Mouse (Mus musculus) hindbrain, postnatal 0 days (tissue): ENCODE measurements around the gene Myo1d. TPM values are rescaled to one million over a fixed set of nuclear protein-coding genes. Genes with fewer than 3 reads are reported as not detected.

Experiments
- ATAC-seq: fragments of 200-750 bp; cut with Nextera tagmentation; 2 replicates; pipeline ENCODE4 v1.8.0; 2017; ENCODE audit warnings: mild to moderate bottlenecking, moderate TSS enrichment, moderate library complexity
- DNase-seq: peaks from one replicate; pipeline ENCODE4 v3.0.0-alpha.2; 2015; ENCODE audit warnings: low spot score
- H3K27ac ChIP-seq: fragments of 300-500 bp; sonication (generic); 2 replicates; pipeline ENCODE4 v1.5.1; 2014; ENCODE audit warnings: mild to moderate bottlenecking
- H3K27me3 ChIP-seq: fragments of 300-500 bp; sonication (generic); 2 replicates; pipeline ENCODE4 v1.6.1; 2014; ENCODE audit warnings: low read length, mixed read lengths; ENCODE audit not compliant: insufficient read depth
- H3K36me3 ChIP-seq: fragments of 300-500 bp; sonication (generic); 2 replicates; pipeline ENCODE4 v1.6.1; 2014; ENCODE audit warnings: low read length, mixed read lengths; ENCODE audit not compliant: insufficient read depth
- H3K4me1 ChIP-seq: fragments of 300-500 bp; sonication (generic); 2 replicates; pipeline ENCODE4 v1.6.1; 2014; ENCODE audit warnings: antibody characterized with exemption, low read length, mixed read lengths; ENCODE audit not compliant: insufficient read depth
- H3K4me2 ChIP-seq: fragments of 300-500 bp; sonication (generic); 2 replicates; pipeline ENCODE4 v1.6.1; 2014; ENCODE audit warnings: low read depth, mild to moderate bottlenecking, low read length, moderate library complexity, mixed read lengths
- H3K4me3 ChIP-seq: fragments of 300-500 bp; sonication (generic); 2 replicates; pipeline ENCODE4 v1.5.1; 2014; ENCODE audit warnings: low read length
- H3K9ac ChIP-seq: fragments of 300-500 bp; sonication (generic); replicated peaks from 2 replicates; pipeline ENCODE4 v1.6.1; 2014; ENCODE audit warnings: mild to moderate bottlenecking, low read length, moderate library complexity, mixed read lengths
- H3K9me3 ChIP-seq: fragments of 300-500 bp; sonication (generic); 2 replicates; pipeline ENCODE4 v1.6.1; 2016; ENCODE audit warnings: low read length, mixed read lengths
- CTCF ChIP-seq: IDR thresholded peaks from 2 replicates; pipeline ENCODE4 v1.5.1; 2016; ENCODE audit warnings: antibody characterized with exemption, control low read depth, low read depth
- WGBS: fragments of 180-500 bp; shearing (Covaris S2); extraction: QIAGEN DNeasy Blood & Tissue Kit; methylation state at CpG from one replicate; pipeline ENCODE4 v1.1.7; 2014; 5-methylcytosine and 5-hydroxymethylcytosine counted together
- polyA plus RNA-seq: library from polyadenylated mRNA; unstranded; fragments of >200 nt; fragmentation: Nextera tagmentation; extraction: Ambion mirVana; gene quantifications from 2 replicates; pipeline ENCODE4 v1.2.1, GENCODE M21; 2015
- total RNA-seq: library from RNA; depleted of rRNA; stranded (reverse); fragments of >200 nt; gene quantifications from 2 replicates; pipeline ENCODE4 v1.2.3, GENCODE M21; 2014

The Myo1d gene
- total and polyA plus RNA-seq, 2 experiments from 2014 or later = 1.8 to 2.6 TPM

DNA sequence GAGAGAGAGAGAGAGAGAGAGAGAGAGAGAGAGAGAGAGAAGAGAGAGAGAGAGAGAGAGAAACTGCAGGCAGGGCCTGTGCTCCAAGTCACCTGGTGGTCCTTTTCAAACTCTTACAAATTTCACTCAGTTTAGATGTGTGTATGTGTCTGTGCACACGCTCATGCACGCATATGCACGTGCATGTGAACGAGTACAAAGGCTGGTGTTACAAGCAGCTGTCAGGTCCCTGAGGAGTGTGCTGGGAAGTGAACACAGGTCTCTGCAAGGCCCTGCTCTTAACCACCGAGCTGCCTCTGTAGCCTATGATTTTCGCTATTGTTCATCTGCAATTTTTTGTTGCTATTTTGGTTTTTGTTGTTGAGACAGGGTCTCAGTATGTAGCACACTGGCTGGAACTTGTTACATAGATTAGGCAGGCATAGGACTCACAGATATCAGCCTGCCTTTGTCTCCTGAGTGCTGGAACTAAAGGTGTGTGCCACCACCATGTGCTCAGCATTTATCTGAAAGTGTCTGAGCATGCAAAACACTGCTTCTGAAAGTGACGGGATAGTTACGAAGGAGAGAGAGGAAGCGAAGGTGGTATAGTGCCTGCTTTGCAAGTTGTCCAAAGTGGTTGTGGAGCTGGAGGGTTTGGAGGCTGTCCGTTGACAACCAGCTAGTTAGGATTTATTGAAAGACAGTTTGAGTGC lies 282.5 kb downstream of the Myo1d start:
- Histone ChIP-seq H3K9ac (no peak overlapping the region), H3K27me3 (no peaks in the 10 kb centered on the region), H3K4me3 (no peak overlapping the region), H3K4me1 (peaks cover 21% of the 10 kb centered on the region), H3K36me3 (no peaks in the 10 kb centered on the region), H3K4me2 (no peak overlapping the region), H3K9me3 (no peaks in the 10 kb centered on the region), H3K27ac (no peak overlapping the region)
- ATAC-seq (no peak), DNase-seq (no peak)
- 81% methylated on average over 10 of the region's 10 CpGs for WGBS
- no peak for TF ChIP-seq CTCF

GRCm38 (mm10) chr11:80496640-80497039 lies 283.2 kb downstream of the Myo1d start:
- no peak for TF ChIP-seq CTCF
- Histone ChIP-seq H3K4me1 (peaks cover 21% of the 10 kb centered on the region), H3K4me2 (no peak overlapping the region), H3K9me3 (no peaks in the 10 kb centered on the region), H3K36me3 (no peaks in the 10 kb centered on the region), H3K9ac (no peak overlapping the region), H3K4me3 (no peak overlapping the region), H3K27ac (no peak overlapping the region), H3K27me3 (no peaks in the 10 kb centered on the region)
- no peak for ATAC-seq
- no peak for DNase-seq
- WGBS = 96% methylated on average over 1 of the region's 1 CpGs

DNA sequence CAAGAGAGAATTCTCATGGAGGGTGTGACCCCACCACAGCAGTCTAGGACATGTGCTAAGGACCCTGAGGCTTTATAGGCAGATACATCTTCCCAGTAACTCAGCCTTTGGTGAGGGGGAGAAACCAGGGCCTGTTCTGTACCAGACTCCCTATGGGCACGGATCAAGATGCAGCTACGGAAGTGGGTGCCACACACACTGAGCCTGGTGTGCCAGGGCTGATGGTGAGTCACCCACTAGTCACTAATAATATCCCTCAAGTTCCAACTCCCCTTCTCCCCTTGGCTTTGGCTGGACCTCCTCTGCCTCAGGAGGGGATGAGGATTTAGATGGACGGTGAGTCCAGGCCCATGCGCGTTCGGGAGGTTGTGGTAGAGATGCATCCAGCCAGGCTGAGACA lies 283.9 kb downstream of the Myo1d start:
- H3K4me2 ChIP-seq = no peak overlapping the region
- H3K27ac ChIP-seq = no peak overlapping the region
- no peaks in the 10 kb centered on the region for H3K36me3 ChIP-seq
- no peak for TF ChIP-seq CTCF
- no peak for ATAC-seq
- H3K4me1 ChIP-seq = peaks cover 21% of the 10 kb centered on the region
- H3K9ac ChIP-seq = no peak overlapping the region
- DNase-seq = no peak
- no peaks in the 10 kb centered on the region for H3K27me3 ChIP-seq
- no peak overlapping the region for H3K4me3 ChIP-seq
- WGBS = 91% methylated on average over 6 of the region's 6 CpGs
- H3K9me3 ChIP-seq = no peaks in the 10 kb centered on the region

- Histone ChIP-seq H3K27ac (no peak overlapping the region), H3K4me2 (no peak overlapping the region), H3K36me3 (no peaks in the 10 kb centered on the region), H3K4me1 (peaks cover 20% of the 10 kb centered on the region), H3K9ac (no peak overlapping the region), H3K4me3 (no peak overlapping the region), H3K9me3 (no peaks in the 10 kb centered on the region), H3K27me3 (no peaks in the 10 kb centered on the region)
- DNase-seq (no peak), ATAC-seq (no peak)
- no peak for TF ChIP-seq CTCF
- 59% methylated on average over 9 of the region's 9 CpGs for WGBS
Observed at GRCm38 (mm10) chr11:80494852-80495251, 285.0 kb downstream of the Myo1d start.

DNA sequence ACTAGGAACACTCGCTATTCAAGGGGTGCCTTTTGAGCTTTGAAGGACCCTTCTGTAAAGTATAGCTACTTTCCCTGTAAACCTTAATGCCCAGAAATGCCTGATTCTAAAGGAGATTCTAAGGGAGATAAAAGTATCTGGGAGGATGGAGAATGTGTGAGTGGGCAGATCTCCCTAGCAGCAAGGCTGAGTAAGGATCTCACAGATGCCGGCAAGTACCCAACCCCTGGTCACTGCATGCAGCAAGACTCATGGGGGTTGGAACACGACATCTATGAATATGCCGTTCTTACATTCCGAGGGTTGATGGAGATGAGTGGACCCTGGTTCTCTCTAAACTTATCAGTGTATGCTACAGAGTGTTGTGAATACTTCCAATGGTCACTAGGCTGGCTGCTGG lies 286.6 kb downstream of the Myo1d start:
- Histone ChIP-seq H3K4me3 (no peak overlapping the region), H3K36me3 (no peaks in the 10 kb centered on the region), H3K9me3 (no peaks in the 10 kb centered on the region), H3K4me1 (peaks cover 13% of the 10 kb centered on the region; the same call in 1 of the 2 replicates), H3K27ac (no peak overlapping the region), H3K27me3 (no peaks in the 10 kb centered on the region), H3K4me2 (no peak overlapping the region), H3K9ac (no peak overlapping the region)
- DNase-seq = no peak
- no peak for TF ChIP-seq CTCF
- no peak for ATAC-seq
- WGBS = 94% methylated on average over 5 of the region's 5 CpGs

- no peak for ATAC-seq
- no peak for TF ChIP-seq CTCF
- WGBS = 77% methylated on average over 10 of the region's 10 CpGs
Observed at GRCm38 (mm10) chr11:80490831-80491230, 289.0 kb downstream of the Myo1d start.

DNA sequence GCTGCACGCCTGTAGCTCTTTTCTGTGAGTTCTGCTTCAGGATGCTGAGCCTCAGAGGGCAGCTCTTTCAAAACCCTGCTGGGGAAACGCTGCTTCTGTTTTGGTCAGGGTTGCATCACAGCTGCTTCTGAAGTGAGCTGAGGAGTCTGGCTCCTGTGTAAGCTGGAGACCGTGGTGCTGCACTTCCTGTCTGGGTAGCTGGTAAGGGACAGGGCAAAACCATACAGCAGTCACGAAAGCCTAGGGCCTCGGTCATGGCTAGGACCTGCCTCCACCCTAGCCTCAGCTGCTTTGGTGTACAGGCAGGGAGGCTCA lies 290.0 kb downstream of the Myo1d start:
- no peak for TF ChIP-seq CTCF
- no peak overlapping the region for H3K4me2 ChIP-seq
- H3K4me1 ChIP-seq = peaks cover 21% of the 10 kb centered on the region
- 0 out of 2 replicates have a peak overlapping the region, but pooled peaks have one; percentile 32 for H3K27ac ChIP-seq
- H3K9me3 ChIP-seq = no peaks in the 10 kb centered on the region
- H3K27me3 ChIP-seq = no peaks in the 10 kb centered on the region
- DNase-seq (no peak), ATAC-seq (0 out of 2 replicates have a peak, but pooled peaks have one; percentile 8)
- no peaks in the 10 kb centered on the region for H3K36me3 ChIP-seq
- H3K4me3 ChIP-seq = no peak overlapping the region
- WGBS = 43% methylated on average over 5 of the region's 5 CpGs
- H3K9ac ChIP-seq = 0 out of 2 replicates have a peak overlapping the region, but pooled peaks have one; percentile 14

More at GRCm38 (mm10) chr11:80490831-80491230, 289.0 kb downstream of the Myo1d start:
- no peak overlapping the region for H3K9ac ChIP-seq
- peaks cover 17% of the 10 kb centered on the region; the same call in 1 of the 2 replicates for H3K4me1 ChIP-seq
- no peaks in the 10 kb centered on the region for H3K36me3 ChIP-seq
- no peak for DNase-seq
- H3K27me3 ChIP-seq = no peaks in the 10 kb centered on the region
- H3K4me2 ChIP-seq = no peak overlapping the region
- no peak overlapping the region for H3K4me3 ChIP-seq
- H3K27ac ChIP-seq = no peak overlapping the region
- no peaks in the 10 kb centered on the region for H3K9me3 ChIP-seq
